Mouse (Mus musculus): ENCODE measurements around the gene Slc26a5. TPM values are rescaled to one million over a fixed set of nuclear protein-coding genes. Genes with fewer than 3 reads are reported as not detected.

Slc26a5 gene
- not detected for polyA plus RNA-seq (2017; shearing (Covaris generic))

DNA sequence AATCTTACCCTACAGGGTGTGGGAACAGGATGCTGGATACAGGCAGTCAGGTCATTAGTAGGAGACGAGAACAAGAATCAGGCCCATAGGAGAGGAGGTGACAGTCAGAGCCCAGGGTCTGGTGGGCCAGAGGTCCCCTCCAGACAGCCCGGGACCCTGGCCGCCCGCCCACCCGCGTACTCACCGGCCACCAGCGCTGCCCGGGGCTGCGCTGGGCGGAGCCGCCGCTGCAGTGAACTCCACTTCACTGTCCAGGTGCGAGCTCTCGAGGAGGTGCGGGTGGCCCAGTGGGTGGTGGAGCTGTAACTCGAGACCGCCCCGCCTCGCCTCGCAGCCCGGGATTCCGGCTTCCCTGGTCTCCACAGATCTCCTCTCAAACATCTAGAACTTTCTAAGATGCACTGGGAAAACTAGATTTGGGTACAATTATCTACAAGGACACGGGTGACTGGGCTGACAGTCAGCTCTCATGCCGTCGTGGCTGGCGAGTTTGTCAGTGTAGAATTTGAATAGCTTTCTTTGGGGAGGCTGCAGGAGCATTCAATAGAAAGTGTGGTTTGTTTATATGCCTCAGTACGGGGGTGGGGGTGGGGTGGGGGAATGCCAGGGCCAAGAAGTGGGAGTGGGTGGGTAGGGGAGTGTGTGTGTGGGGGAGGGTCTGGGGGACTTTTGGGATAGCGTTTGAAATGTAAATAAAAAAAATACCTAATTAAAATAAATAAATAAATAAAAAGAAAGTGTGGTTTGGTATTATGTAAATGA is at the start of gene Slc26a5:
Gene Slc26a5, minus strand, starts transcription at position 259 of the 762 bp plus-strand sequence.

DNA sequence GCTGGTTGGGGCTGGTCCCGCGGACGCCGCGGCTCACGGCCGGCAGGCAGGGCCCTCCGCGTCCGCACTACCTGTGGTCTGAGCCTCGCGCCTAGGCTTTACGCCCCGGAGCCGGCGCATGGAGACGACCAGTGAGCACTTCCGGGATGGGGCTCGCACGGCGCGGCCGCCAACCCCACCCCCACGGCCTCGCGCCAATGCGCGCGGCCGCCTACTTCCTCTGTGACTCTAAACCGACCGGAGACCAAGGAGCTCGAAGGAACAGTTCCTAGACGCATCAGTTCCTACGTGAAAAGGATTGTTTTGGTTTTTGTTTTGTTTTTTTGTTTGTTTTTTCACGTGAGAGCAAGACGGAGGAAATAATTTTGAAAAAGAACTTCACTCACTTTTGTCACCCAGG is 80.4 kb downstream of the Slc26a5 start, which contains the start of the genes Dnajc2 and Psmc2:
Gene Dnajc2, minus strand, starts transcription at position 199 of the 400 bp plus-strand sequence.
Gene Psmc2, plus strand, starts transcription at position 231 of the 400 bp plus-strand sequence.

Other genes starting within 250 kb of the Slc26a5 start
- gene Fbxl13, start 220.0 kb downstream of the Slc26a5 start, polyA plus RNA-seq (2017; shearing (Covaris generic)) = 0.10 TPM
- gene Armc10, start 219.8 kb downstream of the Slc26a5 start, polyA plus RNA-seq (2017; shearing (Covaris generic)) = 40.6 TPM
- gene Napepld, start 164.2 kb downstream of the Slc26a5 start, polyA plus RNA-seq (2017; shearing (Covaris generic)) = 3.9 TPM
- gene Pmpcb, start 128.5 kb downstream of the Slc26a5 start, polyA plus RNA-seq (2017; shearing (Covaris generic)) = 68.8 TPM
- gene Dnajc2, start 80.4 kb downstream of the Slc26a5 start, polyA plus RNA-seq (2017; shearing (Covaris generic)) = 92.3 TPM
- 135 TPM for gene Psmc2, start 80.3 kb downstream of the Slc26a5 start, polyA plus RNA-seq (2017; shearing (Covaris generic))

Measured in CD4-positive, CD25-positive, alpha-beta regulatory T cell (primary cell).